Mouse (Mus musculus) embryo, embryonic 11.5 days (tissue): ENCODE data around the gene Gab1.

Experiments
- DNase-seq: peaks from one replicate; pipeline ENCODE4 v3.0.0-alpha.2; 2012; ENCODE audit warnings: low read depth, low spot score

Gene Gab1

DNA sequence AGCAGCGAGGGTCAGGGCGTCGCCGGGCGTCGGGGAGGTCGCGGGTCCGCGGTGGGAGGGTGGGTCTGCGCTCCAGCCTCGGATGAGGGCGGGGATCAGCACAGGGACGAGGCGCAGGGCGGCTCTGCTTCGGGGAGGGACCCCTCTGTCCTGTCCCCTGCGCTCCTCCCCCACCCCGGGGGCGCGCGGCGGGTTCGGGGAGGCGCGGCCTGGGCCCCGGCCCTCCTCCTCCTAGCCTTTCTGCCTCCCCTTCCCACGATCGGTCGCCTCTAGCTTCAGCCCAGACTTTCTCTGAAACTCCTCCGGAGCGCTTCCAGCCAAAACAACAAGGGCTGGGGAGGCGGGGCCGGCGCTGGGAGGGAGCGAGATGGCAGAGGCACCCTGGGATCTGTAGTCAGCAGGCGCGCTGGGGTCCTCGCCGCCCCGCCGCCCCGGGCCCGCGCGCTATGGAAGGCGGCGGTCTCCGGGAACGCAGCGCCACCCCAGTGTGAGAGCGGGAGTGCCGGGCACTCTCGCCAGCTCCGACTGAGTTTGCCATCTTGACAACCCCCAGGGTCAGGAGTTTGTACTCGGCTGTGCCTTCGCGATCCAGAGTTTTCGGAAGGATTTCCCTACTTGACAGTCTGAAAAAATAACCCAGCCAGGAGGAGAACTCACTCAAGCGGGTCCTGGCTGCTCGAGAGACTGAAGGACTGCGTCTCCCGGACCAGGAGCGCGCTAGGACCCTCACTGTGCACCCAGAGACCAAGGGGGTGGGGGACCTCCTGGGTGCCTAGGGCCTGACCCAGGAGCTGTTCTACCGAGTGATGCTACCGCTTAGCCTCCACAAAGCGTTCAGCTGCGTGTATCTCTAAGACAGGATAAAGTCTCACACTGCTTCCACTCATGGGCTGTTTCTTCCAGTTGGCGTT is at the start of gene Gab1:
Gab1 (minus strand) TSS at position 324 of the 911 bp plus-strand sequence.
- DNase-seq = peak; percentile 89

DNA sequence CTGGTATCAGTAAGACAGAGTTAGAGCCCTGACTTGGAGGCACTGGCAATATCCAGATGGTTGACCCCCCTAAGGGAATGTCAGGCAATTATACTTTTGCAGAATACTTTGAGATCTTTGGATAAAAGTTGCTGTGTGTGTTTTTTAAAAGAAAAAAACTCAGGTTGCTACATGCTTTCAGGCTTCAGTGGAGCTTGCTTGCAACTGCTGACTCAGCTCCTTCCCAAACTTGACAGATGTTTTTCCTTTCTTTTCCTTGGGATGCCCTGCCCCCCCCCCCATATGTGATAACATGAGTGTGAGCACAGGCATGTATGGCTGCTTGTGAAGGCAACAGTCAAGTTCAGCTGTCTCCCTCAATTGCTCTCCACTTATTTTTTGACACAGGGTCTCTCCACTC is 48.5 kb upstream of the Gab1 start:
- DNase-seq = no peak

DNA sequence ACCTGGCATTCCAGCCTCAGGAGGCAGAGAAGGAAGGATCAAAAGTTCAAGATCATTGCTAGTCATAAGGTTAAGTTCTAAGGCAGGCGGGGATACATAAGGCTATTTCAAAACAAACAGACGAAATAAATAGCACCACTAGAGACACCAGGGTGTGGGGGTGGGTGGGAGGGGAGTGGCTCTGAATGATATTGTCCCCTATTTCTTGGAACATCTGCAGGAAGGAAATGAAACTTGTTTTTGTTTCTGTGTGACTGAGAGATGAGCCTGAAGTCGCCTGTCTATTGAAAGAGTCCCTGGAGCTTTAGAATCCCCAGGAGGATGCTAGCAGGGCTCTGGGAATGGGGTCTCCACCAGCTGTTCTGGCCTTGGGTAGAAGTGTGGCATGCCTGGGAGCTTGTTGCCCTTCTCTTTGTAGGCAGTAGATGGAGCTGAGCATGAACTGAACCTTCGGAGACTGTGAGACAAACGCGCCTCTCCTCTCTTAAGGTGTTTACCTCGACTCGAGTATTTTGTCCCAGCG is 43.5 kb upstream of the Gab1 start:
- no peak for DNase-seq

DNA sequence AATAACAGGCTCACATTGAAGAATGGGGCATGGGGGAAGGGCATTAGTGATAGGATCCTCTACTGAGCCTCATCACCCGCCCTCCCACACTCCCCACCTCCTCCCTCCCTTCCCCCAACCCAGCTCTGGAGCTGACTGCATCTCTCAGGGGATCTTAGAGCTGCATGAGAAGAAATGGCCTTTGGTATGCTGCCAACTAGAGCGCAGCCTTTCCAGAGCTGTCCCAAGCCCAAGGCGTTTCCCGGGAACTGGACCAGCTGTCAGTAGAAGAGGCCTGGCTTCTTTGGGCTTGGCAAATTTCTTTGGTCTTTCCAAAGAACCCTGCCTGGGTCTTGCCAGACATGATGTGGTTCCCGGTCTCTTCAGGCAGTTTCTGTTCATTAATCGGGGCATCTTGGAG is 42.3 kb upstream of the Gab1 start:
- no peak for DNase-seq

DNA sequence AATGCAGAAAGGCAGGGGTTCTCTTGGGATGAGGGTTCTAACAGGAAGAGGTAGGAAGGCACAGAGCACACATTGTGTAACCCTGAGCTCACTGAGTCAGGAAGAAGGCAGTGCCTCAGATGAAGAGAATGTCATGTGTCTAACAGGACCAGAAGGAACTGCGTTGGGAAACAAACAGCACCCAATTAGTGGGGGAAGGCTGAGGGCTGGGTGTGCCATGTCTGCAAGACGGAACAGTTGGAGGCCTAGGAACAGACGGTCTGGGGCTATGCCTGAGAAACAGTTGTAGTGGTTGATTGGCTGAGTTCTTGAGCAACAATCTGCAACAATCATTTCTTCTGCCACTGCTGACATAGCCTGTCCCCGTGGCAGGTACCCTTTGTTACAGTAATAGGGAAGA is 38.8 kb upstream of the Gab1 start:
- no peak for DNase-seq

DNA sequence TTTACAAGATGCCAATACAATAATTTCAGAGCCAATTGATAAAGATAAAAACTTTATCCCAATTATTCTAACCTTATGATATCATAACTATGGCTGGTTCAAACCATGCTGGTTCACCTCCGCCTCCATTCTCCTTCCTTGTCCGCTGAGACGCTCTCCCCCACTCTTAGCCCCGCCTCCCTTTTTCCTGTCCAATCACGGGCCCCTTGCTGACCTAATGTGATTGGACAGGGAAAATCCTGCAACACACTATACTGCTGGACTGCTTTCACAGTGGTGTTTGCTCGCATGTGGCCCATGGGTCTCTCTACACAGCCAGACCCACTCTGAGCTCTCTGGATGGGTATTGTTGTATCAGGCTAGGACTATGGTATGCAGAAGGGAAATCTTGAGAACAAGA is 38.2 kb upstream of the Gab1 start:
- DNase-seq = no peak

DNA sequence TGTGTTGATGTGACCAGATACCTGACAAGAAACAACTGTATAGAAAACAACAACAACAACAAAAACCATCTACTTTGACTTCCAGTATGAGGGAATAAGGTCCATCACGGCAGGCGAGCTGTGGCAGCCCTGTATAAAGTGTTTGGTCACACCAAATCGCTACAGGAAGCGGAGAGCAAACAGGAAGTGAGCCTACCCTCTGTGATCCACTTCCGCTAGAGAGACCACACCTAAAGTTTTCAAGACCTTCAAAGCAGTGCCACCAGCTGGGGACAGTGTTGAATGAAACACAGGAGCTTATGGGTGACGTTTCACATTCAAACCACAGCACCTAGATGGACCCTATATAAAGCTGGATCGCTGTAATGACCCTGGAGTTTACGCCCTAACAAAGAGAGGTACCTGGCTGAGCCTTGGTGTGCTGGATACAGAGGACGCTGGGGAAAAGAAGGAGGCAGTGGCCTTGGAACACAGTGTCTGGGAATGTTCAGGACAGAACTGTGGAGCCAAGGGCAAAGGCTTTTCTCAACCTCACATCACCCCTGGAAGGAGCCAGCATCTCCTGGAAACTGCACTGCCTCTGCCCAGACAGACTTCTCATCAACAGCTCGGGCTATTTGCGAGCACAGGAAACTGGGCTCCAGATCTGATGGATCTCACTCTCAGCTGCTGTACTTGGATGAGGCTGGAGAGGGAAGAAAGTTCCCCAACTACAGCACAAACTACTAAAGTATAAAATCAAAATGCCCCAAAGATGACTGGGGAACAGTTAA is 36.3 kb upstream of the Gab1 start:
- no peak for DNase-seq

DNA sequence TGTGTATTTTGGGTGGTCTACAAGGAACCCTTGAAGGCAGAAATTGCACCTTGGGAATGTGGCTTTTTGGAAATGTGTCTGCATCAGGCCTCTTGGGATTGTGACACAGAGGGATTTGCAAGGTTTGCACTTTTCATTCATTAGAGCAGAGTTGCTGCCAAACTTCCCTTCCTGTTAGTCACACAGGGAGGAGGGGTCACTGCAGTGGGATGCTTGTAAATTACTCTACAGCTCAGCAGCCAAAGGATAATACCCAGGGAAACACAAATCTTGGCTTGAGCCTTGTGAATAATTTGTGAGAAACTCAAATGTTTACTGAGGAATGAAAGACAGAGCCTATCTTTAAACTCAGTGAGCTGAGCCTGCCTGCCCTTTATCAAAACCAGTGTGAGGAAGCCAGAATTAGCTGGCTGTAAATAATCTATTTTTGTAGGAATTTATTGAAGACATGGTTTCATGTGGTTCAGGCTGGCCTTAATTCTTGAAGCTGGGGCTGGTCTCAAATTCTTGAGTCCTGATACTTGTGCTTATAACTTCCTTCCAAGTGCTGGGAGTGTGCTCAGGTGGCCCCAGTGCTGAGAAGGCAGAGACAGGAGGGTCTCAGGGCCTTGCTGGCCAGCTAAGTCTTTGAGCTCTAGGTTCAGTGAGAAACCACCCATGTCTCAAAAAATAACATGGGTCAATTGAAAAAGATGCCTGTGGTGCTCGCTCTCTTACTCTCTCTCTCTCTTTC is 32.9 kb upstream of the Gab1 start:
- no peak for DNase-seq

DNA sequence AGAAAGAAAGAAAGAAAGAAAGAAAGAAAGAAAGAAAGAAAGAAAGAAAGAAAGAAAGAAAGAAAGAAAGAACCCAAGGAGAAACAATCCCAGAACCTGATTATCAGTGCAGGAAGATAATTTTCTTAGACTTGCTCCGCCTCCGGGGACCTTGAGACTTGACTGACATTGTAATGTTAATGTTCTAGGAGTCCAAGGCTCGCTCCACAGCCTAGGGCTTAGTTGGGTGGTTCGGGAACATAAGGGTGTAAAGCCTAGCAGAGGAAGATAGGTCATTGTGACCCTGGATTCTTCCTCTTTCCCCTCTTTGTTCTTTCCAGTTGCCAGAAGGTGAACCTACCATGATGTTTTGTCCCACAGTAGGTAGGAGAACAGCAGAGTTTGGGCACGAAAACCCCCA is 31.1 kb upstream of the Gab1 start:
- no peak for DNase-seq

DNA sequence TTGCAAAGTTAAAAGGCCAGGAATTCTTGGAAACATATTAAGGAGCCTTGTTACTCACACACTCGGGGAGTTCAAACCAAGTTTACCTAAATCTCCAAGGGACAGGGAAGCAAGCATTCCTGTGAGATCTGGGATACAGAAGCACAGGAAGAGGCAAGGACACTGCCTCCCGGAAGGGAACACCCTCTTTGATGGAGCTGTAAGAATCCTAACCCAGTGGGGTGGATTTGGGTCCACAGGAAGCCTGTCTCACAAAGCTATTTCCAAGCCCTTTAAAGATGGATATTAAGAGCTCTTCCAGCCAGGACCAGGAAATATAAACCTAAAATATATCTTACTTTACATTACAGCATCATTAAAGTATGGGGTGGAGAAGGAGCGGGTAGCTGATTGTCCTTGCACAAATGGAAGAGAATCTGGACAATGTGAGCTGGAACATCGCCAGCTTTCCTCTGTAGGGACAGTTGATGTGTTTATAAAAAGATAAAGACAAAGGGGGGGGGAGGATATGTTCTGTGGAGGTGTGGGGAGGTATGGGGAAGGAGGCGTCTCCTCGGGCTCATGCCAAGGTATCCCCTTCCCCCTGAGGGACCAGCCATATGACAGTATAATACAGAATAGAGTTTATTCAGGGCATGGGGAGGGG is 28.1 kb upstream of the Gab1 start:
- no peak for DNase-seq

DNA sequence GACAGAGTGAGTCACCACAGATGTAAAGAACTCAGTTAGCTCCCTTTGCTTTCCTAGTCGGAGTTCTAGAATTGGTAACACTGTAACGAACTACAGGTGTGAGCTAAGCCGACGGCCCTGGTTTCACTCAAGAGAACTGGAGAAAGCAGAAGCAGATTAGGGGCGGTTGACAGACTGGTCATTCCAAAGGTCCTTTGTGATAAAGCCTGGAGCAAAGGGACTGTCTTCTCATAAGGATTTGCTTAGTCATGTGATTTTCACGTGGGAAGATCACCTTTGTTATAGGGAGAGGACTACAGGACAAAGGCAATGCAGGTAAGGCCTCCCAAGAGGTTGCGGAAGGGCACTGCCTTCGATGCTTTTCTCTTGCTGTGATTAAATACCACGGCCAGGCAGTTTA is 22.0 kb upstream of the Gab1 start:
- DNase-seq = no peak

DNA sequence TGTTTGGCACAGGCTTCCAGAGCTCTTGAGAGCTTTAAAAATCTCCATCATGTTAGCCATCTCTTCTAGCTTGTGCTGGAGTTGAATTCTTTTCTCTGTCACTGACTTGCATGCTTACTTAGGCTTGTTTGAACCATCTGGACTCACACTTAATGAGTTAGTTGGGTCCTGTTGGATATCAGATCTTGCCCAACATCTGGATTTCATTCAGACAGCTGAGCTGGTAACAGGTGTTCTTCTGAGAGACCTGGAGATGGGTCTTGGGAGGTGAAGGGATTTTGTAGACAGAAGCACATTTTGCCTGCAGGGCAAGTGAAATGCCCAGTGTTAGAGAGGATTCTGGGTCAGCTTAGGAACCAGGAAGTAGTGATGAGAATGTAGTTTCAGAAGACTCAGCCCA is 19.0 kb upstream of the Gab1 start:
- no peak for DNase-seq

DNA sequence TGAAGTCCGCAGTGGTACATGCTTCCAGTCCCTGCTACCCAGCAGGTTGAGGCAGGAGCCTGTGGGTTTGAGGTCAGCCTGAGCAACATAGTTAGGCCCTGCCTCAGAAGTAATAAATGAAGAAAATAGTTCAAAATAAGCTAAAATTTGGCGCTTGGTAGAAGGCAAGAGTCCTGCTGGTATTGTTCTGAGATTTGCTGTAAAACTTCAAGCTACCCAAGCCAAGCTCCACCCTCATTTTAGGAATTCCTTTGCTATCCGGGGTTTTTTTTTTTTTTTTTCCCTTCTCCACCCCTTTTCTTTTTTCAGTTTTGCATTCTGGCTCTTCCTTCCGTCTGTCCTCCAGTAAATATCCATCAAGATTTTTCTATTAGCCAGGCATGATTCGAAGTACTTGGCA is 15.7 kb upstream of the Gab1 start:
- DNase-seq = no peak

DNA sequence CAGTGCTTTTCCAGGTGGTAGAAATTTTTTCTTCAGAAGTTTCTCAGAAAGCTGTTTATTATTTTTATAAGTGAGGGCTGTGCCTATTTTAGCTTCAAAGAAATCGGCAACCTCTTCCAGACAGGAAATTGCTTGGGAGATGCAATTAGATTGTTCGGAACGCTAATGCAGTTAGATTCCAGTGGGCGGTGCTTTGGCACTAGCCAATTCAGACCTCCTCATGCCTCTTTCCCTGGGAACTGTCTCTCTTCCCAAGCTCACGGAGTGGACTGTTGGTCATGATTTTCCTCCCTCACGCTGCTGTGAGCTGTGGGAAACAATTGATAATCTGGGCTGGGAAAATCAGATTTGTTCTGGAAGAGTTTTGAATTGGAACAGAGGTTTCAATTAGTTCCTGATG is 15.1 kb upstream of the Gab1 start:
- no peak for DNase-seq

DNA sequence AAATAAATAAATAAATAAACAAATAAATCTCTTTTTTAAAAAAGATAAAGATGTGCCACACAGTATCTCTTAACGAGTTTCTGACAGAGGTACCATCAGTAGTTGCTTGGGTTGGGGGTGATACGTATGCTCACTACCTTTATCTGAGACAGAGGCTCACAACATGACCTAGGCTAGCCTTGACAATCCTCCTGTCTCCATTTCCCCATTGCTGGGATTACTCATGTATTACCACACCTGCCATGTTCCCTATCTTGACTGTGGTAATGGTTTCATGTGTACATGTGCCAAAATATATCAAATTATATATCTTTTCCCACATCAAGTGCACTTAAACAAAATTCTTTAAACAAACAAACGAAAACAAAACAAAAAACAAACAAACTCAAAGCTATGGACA is 14.2 kb upstream of the Gab1 start:
- DNase-seq = no peak

DNA sequence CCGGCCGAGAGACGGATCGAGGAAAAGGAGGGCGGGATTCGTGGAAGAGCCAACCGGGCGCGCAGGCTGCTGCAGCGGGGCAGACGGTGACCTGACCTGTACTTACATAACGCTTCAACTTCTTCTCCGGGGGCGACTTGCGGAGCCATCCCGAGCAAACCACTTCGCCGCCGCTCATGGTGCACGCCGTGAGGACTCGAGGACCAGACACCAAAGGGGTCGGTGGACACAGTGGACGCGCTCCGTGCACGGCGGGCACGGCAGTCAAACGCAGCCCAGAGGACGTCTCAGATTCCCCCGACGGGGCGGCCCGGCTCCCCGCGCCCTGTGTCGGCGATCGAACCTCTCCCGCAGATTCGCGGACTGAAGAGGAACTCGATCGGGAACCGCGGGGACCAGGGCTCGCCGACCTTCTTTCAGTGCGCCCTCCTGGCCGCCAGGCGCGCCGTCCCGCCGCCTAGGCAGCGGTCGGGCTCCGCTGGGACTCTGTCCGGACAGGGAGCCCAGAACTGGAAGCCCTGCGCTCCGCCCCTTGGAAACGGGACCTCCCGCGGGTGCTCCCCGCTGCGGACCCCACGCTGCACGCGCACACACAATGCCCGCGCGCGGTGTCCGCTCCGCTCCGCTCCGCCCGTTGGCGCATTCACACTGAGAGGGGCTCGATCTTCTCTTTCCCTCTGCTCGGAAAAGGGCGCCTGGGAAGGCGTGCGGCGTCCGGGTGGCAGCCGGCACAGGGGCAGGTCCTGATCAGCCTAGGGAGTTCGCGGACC is 708 bp downstream of the Gab1 start:
- peak; percentile 46 for DNase-seq

DNA sequence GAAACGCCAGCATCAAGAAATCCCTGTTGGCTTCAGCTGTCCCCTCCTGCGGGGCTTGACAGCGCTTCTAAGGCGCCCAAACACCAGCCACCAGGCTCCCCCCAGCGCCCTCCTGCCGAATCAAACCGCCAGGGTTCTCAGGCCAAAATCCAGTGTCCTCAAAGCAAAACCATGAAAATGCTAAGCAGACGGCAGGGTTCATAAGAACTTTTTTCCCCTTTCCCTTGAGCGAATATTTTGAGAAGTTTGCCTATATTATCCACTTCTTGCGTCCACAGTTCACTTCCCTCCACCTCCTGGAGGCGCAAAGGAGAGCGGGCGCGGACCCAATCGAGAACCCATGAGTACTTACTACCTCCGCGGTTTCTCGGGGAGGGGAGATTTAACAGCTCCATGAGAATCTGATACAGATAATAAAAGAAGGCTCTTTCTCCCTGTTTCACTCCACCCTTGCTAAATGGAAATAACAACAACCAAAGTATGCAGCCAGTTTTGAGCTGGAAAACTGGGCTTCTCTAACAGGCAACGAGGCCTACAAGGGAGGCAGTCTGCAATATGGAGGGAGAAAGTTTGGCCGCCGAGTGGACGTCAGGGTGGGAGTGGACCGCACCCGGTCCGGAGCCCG is 1.4 kb downstream of the Gab1 start:
- no peak for DNase-seq

DNA sequence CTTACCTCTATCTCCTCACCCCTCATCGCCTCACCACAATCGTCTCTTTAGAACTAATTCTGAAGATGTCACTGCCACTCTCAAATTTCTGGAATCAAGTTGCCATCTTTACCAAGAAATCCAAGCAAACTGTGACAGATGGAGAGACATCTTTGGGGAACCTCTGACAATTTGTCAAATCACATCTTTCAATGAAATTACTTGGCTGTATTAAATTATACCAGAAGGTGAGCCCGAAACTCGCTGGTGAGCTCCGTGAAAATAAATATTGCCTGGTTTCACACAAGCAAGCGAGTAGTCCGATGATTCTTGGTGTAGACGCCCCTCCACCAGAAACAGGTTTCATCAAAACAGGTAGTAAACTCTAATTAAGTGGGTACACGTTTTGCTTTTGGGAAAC is 2.2 kb downstream of the Gab1 start:
- no peak for DNase-seq

DNA sequence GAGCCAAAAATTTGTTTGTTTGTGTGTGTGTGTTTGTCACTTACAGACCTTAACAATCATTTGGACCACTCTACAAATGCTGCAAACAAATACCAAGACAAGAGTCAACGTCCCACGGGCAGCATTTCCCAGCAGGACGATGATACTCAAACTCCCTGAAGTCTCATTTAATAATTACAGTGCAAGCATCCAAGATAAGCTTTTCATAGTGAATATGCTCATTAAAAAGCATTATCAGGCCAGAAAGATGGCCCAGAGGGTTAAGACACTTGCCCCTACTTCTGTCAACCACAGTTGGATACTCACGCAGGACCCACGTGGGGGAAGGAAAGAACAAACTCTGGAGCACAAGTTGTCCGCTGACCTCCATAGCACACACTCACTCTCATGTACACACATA is 4.8 kb downstream of the Gab1 start:
- no peak for DNase-seq

DNA sequence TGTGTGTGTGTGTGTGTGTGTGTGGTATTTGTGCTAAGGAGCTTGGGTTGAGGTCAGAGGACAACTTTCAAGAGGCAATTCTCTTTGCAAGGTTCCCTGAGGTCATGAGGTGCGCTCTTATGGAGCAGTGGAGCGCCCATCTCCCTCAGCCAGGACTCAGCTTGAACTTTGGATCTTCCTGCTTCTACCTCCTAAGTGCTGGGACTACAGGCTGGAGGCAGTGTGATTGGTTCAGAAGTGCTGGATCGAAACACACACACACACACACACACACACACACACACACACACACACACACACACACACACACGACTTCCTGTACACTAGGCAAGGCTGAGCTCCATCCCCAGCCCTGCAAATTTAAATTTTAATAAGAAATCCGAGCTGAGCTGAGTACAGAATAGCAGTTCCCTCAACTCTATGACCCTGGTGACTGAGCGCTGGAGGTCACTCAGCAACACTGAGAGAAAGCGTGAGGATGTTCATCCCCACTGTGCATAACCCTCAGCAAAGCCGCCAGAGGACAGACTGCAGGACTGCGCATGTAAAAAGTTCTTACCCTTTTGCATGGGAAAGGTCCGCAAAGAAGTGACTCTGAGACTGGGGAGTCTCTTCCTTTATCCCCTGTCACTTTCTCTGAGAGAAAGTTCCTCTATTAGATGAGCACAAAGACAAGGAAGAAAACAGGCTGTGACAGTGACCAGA is 6.4 kb downstream of the Gab1 start:
- no peak for DNase-seq
